Mouse (Mus musculus): Measurements from ENCODE around the gene Hirip3. TPM values are rescaled to one million over a fixed set of nuclear protein-coding genes. Genes with fewer than 3 reads are reported as not detected.

The Hirip3 gene
- polyA plus RNA-seq, 1 experiment from 2014 or later = 30.1 TPM

GRCm38 (mm10) chr7:126856741-126857420 is 4.9 kb upstream of the Hirip3 start:
- H3K9ac ChIP-seq = no peak overlapping the region
- ATAC-seq (ENCODE audit: insufficient number of reproducible peaks, low FRiP score, low TSS enrichment, low read depth) = no peak
- no peak overlapping the region for H3K4me2 ChIP-seq
- H3K4me3 ChIP-seq = no peak overlapping the region
- no peak overlapping the region for H3K27ac ChIP-seq
- H3K27me3 ChIP-seq = no peaks in the 10 kb centered on the region
- no peaks in the 10 kb centered on the region for H3K9me3 ChIP-seq
- peaks cover 8% of the 10 kb centered on the region for H3K4me1 ChIP-seq
- peaks cover 81% of the 10 kb centered on the region for H3K36me3 ChIP-seq
- WGBS = 73% methylated on average over 9 of the region's 9 CpGs

- Histone ChIP-seq H3K9ac (peak overlapping the region; percentile 60), H3K4me2 (peak overlapping the region; percentile 82), H3K4me3 (peak overlapping the region; percentile 69), H3K27me3 (no peaks in the 10 kb centered on the region), H3K36me3 (peaks cover 62% of the 10 kb centered on the region), H3K9me3 (no peaks in the 10 kb centered on the region), H3K4me1 (peaks cover 33% of the 10 kb centered on the region), H3K27ac (no peak overlapping the region)
- 59% methylated on average over 5 of the region's 5 CpGs for WGBS
- ATAC-seq (ENCODE audit: insufficient number of reproducible peaks, low FRiP score, low TSS enrichment, low read depth) = no peak
These were observed 785 bp upstream of the Hirip3 start for GRCm38 (mm10) chr7:126860987-126861386.

- Histone ChIP-seq H3K4me1 (peaks cover 33% of the 10 kb centered on the region), H3K27me3 (no peaks in the 10 kb centered on the region), H3K36me3 (peaks cover 62% of the 10 kb centered on the region), H3K9ac (peak within 1 kb of the TSS; percentile 60), H3K4me3 (peak within 1 kb of the TSS; percentile 69), H3K27ac (peak within 1 kb of the TSS; percentile 91), H3K9me3 (no peaks in the 10 kb centered on the region), H3K4me2 (peak within 1 kb of the TSS; percentile 82)
- peak; percentile 75 for ATAC-seq (ENCODE audit: insufficient number of reproducible peaks, low FRiP score, low TSS enrichment, low read depth)
- WGBS = under 1% methylated on average over 41 of the region's 41 CpGs
These were observed 494 bp downstream of the Hirip3 start, which contains the start of gene Ino80e for GRCm38 (mm10) chr7:126862147-126862784. Ino80e (minus strand) TSS chr7:126862377.

GRCm38 (mm10) chr7:126863791-126864190 is 2.0 kb downstream of the Hirip3 start:
- Histone ChIP-seq H3K4me3 (peak overlapping the region; percentile 69), H3K27ac (peak overlapping the region; percentile 91; the same call in 1 of the 2 replicates)
- 76% methylated on average over 6 of the region's 6 CpGs for WGBS

GRCm38 (mm10) chr7:126867534-126867933 is 5.8 kb downstream of the Hirip3 start:
- no peak overlapping the region for H3K4me2 ChIP-seq
- H3K27ac ChIP-seq = no peak overlapping the region
- H3K27me3 ChIP-seq = no peaks in the 10 kb centered on the region
- H3K36me3 ChIP-seq = peaks cover 87% of the 10 kb centered on the region
- H3K9me3 ChIP-seq = no peaks in the 10 kb centered on the region
- H3K4me3 ChIP-seq = no peak overlapping the region
- no peak for ATAC-seq (ENCODE audit: insufficient number of reproducible peaks, low FRiP score, low TSS enrichment, low read depth)
- 88% methylated on average over 2 of the region's 2 CpGs for WGBS
- H3K4me1 ChIP-seq = peaks cover 22% of the 10 kb centered on the region
- no peak overlapping the region for H3K9ac ChIP-seq

More at GRCm38 (mm10) chr7:126863791-126864190, 2.0 kb downstream of the Hirip3 start:
- Histone ChIP-seq H3K9me3 (no peaks in the 10 kb centered on the region), H3K27me3 (no peaks in the 10 kb centered on the region), H3K4me1 (peaks cover 33% of the 10 kb centered on the region), H3K9ac (peak overlapping the region; percentile 60), H3K4me2 (peak overlapping the region; percentile 82), H3K36me3 (peaks cover 63% of the 10 kb centered on the region)
- no peak for ATAC-seq (ENCODE audit: insufficient number of reproducible peaks, low FRiP score, low TSS enrichment, low read depth)

GRCm38 (mm10) chr7:126868003-126868402 is 6.2 kb downstream of the Hirip3 start:
- ATAC-seq (ENCODE audit: insufficient number of reproducible peaks, low FRiP score, low TSS enrichment, low read depth) = no peak

GRCm38 (mm10) chr7:126869780-126870519 is 8.2 kb downstream of the Hirip3 start:
- ATAC-seq (ENCODE audit: insufficient number of reproducible peaks, low FRiP score, low TSS enrichment, low read depth) = no peak
- no peak overlapping the region for H3K27ac ChIP-seq
- WGBS = 89% methylated on average over 23 of the region's 23 CpGs

More at GRCm38 (mm10) chr7:126868003-126868402, 6.2 kb downstream of the Hirip3 start:
- Histone ChIP-seq H3K4me2 (no peak overlapping the region), H3K36me3 (peaks cover 92% of the 10 kb centered on the region), H3K4me1 (peaks cover 18% of the 10 kb centered on the region), H3K4me3 (no peak overlapping the region), H3K9ac (no peak overlapping the region), H3K27ac (no peak overlapping the region), H3K27me3 (no peaks in the 10 kb centered on the region), H3K9me3 (no peaks in the 10 kb centered on the region)
- 85% methylated on average over 12 of the region's 12 CpGs for whole genome bisulfite sequencing

GRCm38 (mm10) chr7:126870520-126870891 is 8.7 kb downstream of the Hirip3 start:
- Histone ChIP-seq H3K9ac (0 out of 2 replicates have a peak overlapping the region, but pooled peaks have one; percentile 23), H3K27me3 (no peaks in the 10 kb centered on the region)
- WGBS = 94% methylated on average over 2 of the region's 2 CpGs

More at GRCm38 (mm10) chr7:126869780-126870519, 8.2 kb downstream of the Hirip3 start:
- no peaks in the 10 kb centered on the region for H3K9me3 ChIP-seq
- H3K4me1 ChIP-seq = no peaks in the 10 kb centered on the region
- H3K4me2 ChIP-seq = no peak overlapping the region
- no peak overlapping the region for H3K4me3 ChIP-seq
- H3K27me3 ChIP-seq = no peaks in the 10 kb centered on the region
- no peak overlapping the region for H3K9ac ChIP-seq
- H3K36me3 ChIP-seq = peaks cover 99% of the 10 kb centered on the region

GRCm38 (mm10) chr7:126877239-126877638 is 15.5 kb downstream of the Hirip3 start:
- H3K4me1 ChIP-seq = peaks cover 16% of the 10 kb centered on the region
- no peak overlapping the region for H3K27ac ChIP-seq
- peaks cover 92% of the 10 kb centered on the region for H3K36me3 ChIP-seq
- 98% methylated on average over 1 of the region's 1 CpGs for WGBS
- no peaks in the 10 kb centered on the region for H3K9me3 ChIP-seq
- no peaks in the 10 kb centered on the region for H3K27me3 ChIP-seq
- no peak overlapping the region for H3K9ac ChIP-seq
- no peak overlapping the region for H3K4me2 ChIP-seq
- no peak overlapping the region for H3K4me3 ChIP-seq
- ATAC-seq (ENCODE audit: insufficient number of reproducible peaks, low FRiP score, low TSS enrichment, low read depth) = no peak

More at GRCm38 (mm10) chr7:126870520-126870891, 8.7 kb downstream of the Hirip3 start:
- Histone ChIP-seq H3K27ac (no peak overlapping the region), H3K4me2 (no peak overlapping the region), H3K36me3 (peaks cover 99% of the 10 kb centered on the region), H3K9me3 (no peaks in the 10 kb centered on the region), H3K4me1 (no peaks in the 10 kb centered on the region), H3K4me3 (no peak overlapping the region)
- ATAC-seq (ENCODE audit: insufficient number of reproducible peaks, low FRiP score, low TSS enrichment, low read depth) = no peak

GRCm38 (mm10) chr7:126881040-126881439 is 19.3 kb downstream of the Hirip3 start:
- Histone ChIP-seq H3K4me1 (peaks cover 32% of the 10 kb centered on the region), H3K4me3 (no peak overlapping the region), H3K36me3 (peaks cover 54% of the 10 kb centered on the region), H3K9ac (no peak overlapping the region), H3K27me3 (no peaks in the 10 kb centered on the region), H3K9me3 (no peaks in the 10 kb centered on the region), H3K27ac (no peak overlapping the region; the same call in 1 of the 2 replicates), H3K4me2 (0 out of 2 replicates have a peak overlapping the region, but pooled peaks have one; percentile 0)
- WGBS = 78% methylated on average over 6 of the region's 6 CpGs
- no peak for ATAC-seq (ENCODE audit: insufficient number of reproducible peaks, low FRiP score, low TSS enrichment, low read depth)

- Histone ChIP-seq H3K9me3 (no peaks in the 10 kb centered on the region), H3K27me3 (no peaks in the 10 kb centered on the region), H3K4me3 (peak overlapping the region; percentile 82), H3K36me3 (peaks cover 31% of the 10 kb centered on the region), H3K9ac (peak overlapping the region; percentile 91), H3K4me1 (peaks cover 32% of the 10 kb centered on the region), H3K4me2 (peak overlapping the region; percentile 93), H3K27ac (peak overlapping the region; percentile 94)
- under 1% methylated on average over 15 of the region's 15 CpGs for WGBS
- no peak for ATAC-seq (ENCODE audit: insufficient number of reproducible peaks, low FRiP score, low TSS enrichment, low read depth)
These were observed 22.0 kb downstream of the Hirip3 start for GRCm38 (mm10) chr7:126883731-126884181.

Data from limb, embryonic 15.5 days (tissue).